Mouse (Mus musculus): ENCODE measurements around the gene Hcrt.

DNA sequence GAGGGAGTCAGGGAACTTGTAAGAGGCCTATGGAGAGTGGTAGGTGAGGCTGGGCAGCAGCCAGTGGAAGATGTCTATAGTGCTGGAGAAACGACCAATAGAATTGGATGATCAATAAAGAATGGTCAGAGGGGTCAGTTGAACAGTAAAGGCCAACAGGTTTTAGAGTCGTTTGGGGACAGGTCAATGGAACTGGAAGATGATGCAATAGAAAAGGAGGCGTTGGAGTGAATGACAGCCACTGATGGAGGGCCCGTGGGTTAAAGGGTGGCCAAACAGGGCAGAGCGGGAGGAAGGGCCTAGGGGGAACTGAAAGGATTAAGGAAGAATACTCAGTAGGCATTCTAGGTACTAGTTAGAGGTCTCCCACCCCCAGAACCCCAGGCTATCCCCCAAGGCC lies 15.6 kb downstream of the Hcrt start:
- TF ChIP-seq CTCF (IDR thresholded peaks at IDR 0.05; ENCODE audit: low read depth) (no peak), EP300 (IDR thresholded peaks at IDR 0.05; ENCODE audit: low read depth) (no peak; the same call in 1 of the 2 replicates)
